Mouse (Mus musculus): ENCODE measurements around the gene Olfm2. TPM values are rescaled to one million over a fixed set of nuclear protein-coding genes. Genes with fewer than 3 reads are reported as not detected.

Olfm2 gene
- polyA plus RNA-seq, 1 experiment: 0.09 TPM

DNA sequence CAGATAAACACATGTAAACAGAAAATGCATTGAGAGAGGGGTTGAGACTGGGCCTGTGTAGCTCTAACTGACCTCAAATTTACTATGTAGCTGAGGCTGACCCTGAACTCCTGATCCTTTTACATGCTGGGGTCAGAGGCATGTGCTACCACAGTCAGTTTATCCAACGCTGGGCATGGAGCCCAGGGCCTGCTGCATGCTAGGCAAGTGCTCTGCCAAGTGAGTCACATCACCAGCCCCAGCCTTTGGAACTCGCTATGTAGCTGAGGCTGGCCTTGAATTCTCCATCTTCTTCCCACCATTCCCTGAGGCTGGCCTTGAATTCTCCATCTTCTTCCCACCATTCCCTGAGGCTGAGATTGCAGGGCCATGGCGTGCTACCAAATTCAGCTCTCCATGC lies 35.7 kb downstream of the Olfm2 start:
- H3K27me3 ChIP-seq (ENCODE audit: control insufficient read depth, insufficient read depth, insufficient read length): peaks cover 10% of the 10 kb centered on the region
- H3K36me3 ChIP-seq (ENCODE audit: control insufficient read depth, insufficient read depth): no peaks in the 10 kb centered on the region
- no peak overlapping the region for H3ac ChIP-seq (ENCODE audit: control insufficient read depth, insufficient read length, low read depth)
- no peaks in the 10 kb centered on the region for H3K79me3 ChIP-seq (ENCODE audit: low read depth)
- H3K4me3 ChIP-seq (ENCODE audit: insufficient read depth, poor library complexity, severe bottlenecking): no peak overlapping the region
- TF ChIP-seq CEBPB (IDR thresholded peaks at IDR 0.05; ENCODE audit: low read depth) (no peak), MAX (IDR thresholded peaks at IDR 0.05) (no peak), MYOD1 (IDR thresholded peaks at IDR 0.05; ENCODE audit: control insufficient read depth, insufficient read length, low read depth) (no peak), CTCF (IDR thresholded peaks at IDR 0.05; ENCODE audit: control insufficient read depth, insufficient read depth, insufficient read length) (no peak), FOSL1 (IDR thresholded peaks at IDR 0.05; ENCODE audit: insufficient read depth, low read length, poor library complexity, severe bottlenecking) (no peak), USF1 (IDR thresholded peaks at IDR 0.05; ENCODE audit: low read depth) (no peak), MYOG (IDR thresholded peaks at IDR 0.05; ENCODE audit: control insufficient read depth, extremely low read depth, insufficient read length) (no peak)
- no peaks in the 10 kb centered on the region for H3K79me2 ChIP-seq (ENCODE audit: control insufficient read depth, insufficient read depth)

- no peak for TF ChIP-seq MYOG (IDR thresholded peaks at IDR 0.05; ENCODE audit: control insufficient read depth, extremely low read depth, insufficient read length)
- Histone ChIP-seq H3K36me3 (ENCODE audit: control insufficient read depth, insufficient read depth) (no peaks in the 10 kb centered on the region), H3K4me3 (ENCODE audit: insufficient read depth, poor library complexity, severe bottlenecking) (no peak overlapping the region), H3K27me3 (ENCODE audit: control insufficient read depth, insufficient read depth, insufficient read length) (peaks cover 5% of the 10 kb centered on the region), H3K79me2 (ENCODE audit: control insufficient read depth, insufficient read depth) (no peaks in the 10 kb centered on the region), H3K79me3 (ENCODE audit: low read depth) (no peaks in the 10 kb centered on the region), H3ac (ENCODE audit: control insufficient read depth, insufficient read length, low read depth) (no peak overlapping the region)
Observed at GRCm38 (mm10) chr9:20705981-20706380, 40.2 kb downstream of the Olfm2 start.

- no peak overlapping the region for H3K4me3 ChIP-seq (ENCODE audit: insufficient read depth, poor library complexity, severe bottlenecking)
- no peaks in the 10 kb centered on the region for H3K79me2 ChIP-seq (ENCODE audit: control insufficient read depth, insufficient read depth)
- TF ChIP-seq CTCF (IDR thresholded peaks at IDR 0.05; ENCODE audit: control insufficient read depth, insufficient read depth, insufficient read length) (no peak), MYOG (IDR thresholded peaks at IDR 0.05; ENCODE audit: control insufficient read depth, extremely low read depth, insufficient read length) (no peak), MAX (IDR thresholded peaks at IDR 0.05) (no peak), MYOD1 (IDR thresholded peaks at IDR 0.05; ENCODE audit: control insufficient read depth, insufficient read length, low read depth) (no peak), FOSL1 (IDR thresholded peaks at IDR 0.05; ENCODE audit: insufficient read depth, low read length, poor library complexity, severe bottlenecking) (no peak), CEBPB (IDR thresholded peaks at IDR 0.05; ENCODE audit: low read depth) (no peak), USF1 (IDR thresholded peaks at IDR 0.05; ENCODE audit: low read depth) (no peak)
- H3K79me3 ChIP-seq (ENCODE audit: low read depth): no peaks in the 10 kb centered on the region
- no peak overlapping the region for H3ac ChIP-seq (ENCODE audit: control insufficient read depth, insufficient read length, low read depth)
- H3K36me3 ChIP-seq (ENCODE audit: control insufficient read depth, insufficient read depth): no peaks in the 10 kb centered on the region
- H3K27me3 ChIP-seq (ENCODE audit: control insufficient read depth, insufficient read depth, insufficient read length): peaks cover 5% of the 10 kb centered on the region
Observed at GRCm38 (mm10) chr9:20705420-20705819, 40.7 kb downstream of the Olfm2 start.

DNA sequence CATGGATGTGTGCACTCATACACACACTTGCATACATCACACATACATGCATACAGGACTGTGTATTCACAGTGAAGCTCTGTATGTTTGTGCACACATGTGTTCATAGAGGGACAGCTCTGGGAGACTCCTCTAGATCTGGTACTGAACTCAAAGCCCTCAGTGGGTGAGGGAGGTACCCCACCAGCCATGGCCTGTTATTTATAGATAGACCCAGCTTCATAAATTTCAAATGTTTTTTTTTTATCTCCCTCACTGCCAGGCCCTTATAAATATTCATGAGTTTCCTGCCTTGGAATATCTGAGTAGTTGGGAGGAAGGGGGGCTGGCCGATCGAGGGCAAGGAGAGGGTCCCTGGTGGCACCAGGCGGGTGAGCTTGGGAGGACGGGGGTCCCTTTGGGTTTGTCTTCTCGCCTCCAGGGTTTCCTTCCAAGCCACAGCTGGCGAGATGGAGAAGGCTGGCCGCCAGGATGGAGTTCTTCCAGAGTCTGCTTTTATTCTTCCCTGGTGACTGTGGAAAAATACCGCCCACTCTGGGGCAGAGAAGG lies 42.2 kb downstream of the Olfm2 start:
- H3ac ChIP-seq (ENCODE audit: control insufficient read depth, insufficient read length, low read depth): no peak overlapping the region
- H3K27me3 ChIP-seq (ENCODE audit: control insufficient read depth, insufficient read depth, insufficient read length): peaks cover 5% of the 10 kb centered on the region
- no peaks in the 10 kb centered on the region for H3K79me3 ChIP-seq (ENCODE audit: low read depth)
- no peak overlapping the region for H3K4me3 ChIP-seq (ENCODE audit: insufficient read depth, poor library complexity, severe bottlenecking)
- H3K36me3 ChIP-seq (ENCODE audit: control insufficient read depth, insufficient read depth): no peaks in the 10 kb centered on the region
- H3K79me2 ChIP-seq (ENCODE audit: control insufficient read depth, insufficient read depth): no peaks in the 10 kb centered on the region
- TF ChIP-seq USF1 (IDR thresholded peaks at IDR 0.05; ENCODE audit: low read depth) (no peak), MYOD1 (IDR thresholded peaks at IDR 0.05; ENCODE audit: control insufficient read depth, insufficient read length, low read depth) (no peak), MAX (IDR thresholded peaks at IDR 0.05) (no peak)

DNA sequence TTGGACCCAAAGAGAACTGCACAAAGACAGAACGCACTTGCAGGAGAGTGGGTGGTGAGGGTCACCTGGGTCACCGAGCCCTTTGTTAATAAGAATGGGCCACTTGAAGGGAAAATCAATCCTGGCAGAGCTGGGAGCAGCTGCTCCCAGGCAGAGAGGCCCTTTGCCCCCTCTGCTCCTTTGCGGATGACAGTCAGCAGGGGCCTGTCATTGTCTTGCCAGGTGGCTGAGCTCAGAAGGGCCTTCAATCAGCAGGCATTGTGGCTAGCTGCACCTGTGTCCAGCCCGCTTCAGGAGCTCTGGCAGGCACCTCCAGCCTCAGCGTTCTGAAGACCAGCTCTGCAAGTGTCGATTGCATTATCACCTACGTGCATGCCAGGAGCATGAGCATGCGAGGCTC lies 48.7 kb downstream of the Olfm2 start:
- TF ChIP-seq MAX (IDR thresholded peaks at IDR 0.05): no peak
- TF ChIP-seq CEBPB (IDR thresholded peaks at IDR 0.05; ENCODE audit: low read depth): no peak
- TF ChIP-seq MYOD1 (IDR thresholded peaks at IDR 0.05; ENCODE audit: control insufficient read depth, insufficient read length, low read depth): no peak
- TF ChIP-seq MYOG (IDR thresholded peaks at IDR 0.05; ENCODE audit: control insufficient read depth, extremely low read depth, insufficient read length): no peak
- TF ChIP-seq FOSL1 (IDR thresholded peaks at IDR 0.05; ENCODE audit: insufficient read depth, low read length, poor library complexity, severe bottlenecking): no peak
- no peak for TF ChIP-seq CTCF (IDR thresholded peaks at IDR 0.05; ENCODE audit: control insufficient read depth, insufficient read depth, insufficient read length)
- no peak for TF ChIP-seq USF1 (IDR thresholded peaks at IDR 0.05; ENCODE audit: low read depth)
- H3K36me3 ChIP-seq (ENCODE audit: control insufficient read depth, insufficient read depth): no peaks in the 10 kb centered on the region
- H3K27me3 ChIP-seq (ENCODE audit: control insufficient read depth, insufficient read depth, insufficient read length): peaks cover 47% of the 10 kb centered on the region
- H3K79me3 ChIP-seq (ENCODE audit: low read depth): no peaks in the 10 kb centered on the region
- no peak overlapping the region for H3K4me3 ChIP-seq (ENCODE audit: insufficient read depth, poor library complexity, severe bottlenecking)
- no peak overlapping the region for H3ac ChIP-seq (ENCODE audit: control insufficient read depth, insufficient read length, low read depth)
- no peaks in the 10 kb centered on the region for H3K79me2 ChIP-seq (ENCODE audit: control insufficient read depth, insufficient read depth)

- TF ChIP-seq CEBPB (IDR thresholded peaks at IDR 0.05; ENCODE audit: low read depth): no peak
- TF ChIP-seq MAX (IDR thresholded peaks at IDR 0.05): no peak
- TF ChIP-seq FOSL1 (IDR thresholded peaks at IDR 0.05; ENCODE audit: insufficient read depth, low read length, poor library complexity, severe bottlenecking): no peak
- no peak for TF ChIP-seq MYOG (IDR thresholded peaks at IDR 0.05; ENCODE audit: control insufficient read depth, extremely low read depth, insufficient read length)
- no peak for TF ChIP-seq MYOD1 (IDR thresholded peaks at IDR 0.05; ENCODE audit: control insufficient read depth, insufficient read length, low read depth)
- TF ChIP-seq CTCF (IDR thresholded peaks at IDR 0.05; ENCODE audit: control insufficient read depth, insufficient read depth, insufficient read length): no peak
- no peak for TF ChIP-seq USF1 (IDR thresholded peaks at IDR 0.05; ENCODE audit: low read depth)
- peaks cover 56% of the 10 kb centered on the region for H3K27me3 ChIP-seq (ENCODE audit: control insufficient read depth, insufficient read depth, insufficient read length)
Observed at GRCm38 (mm10) chr9:20696107-20696712, 49.9 kb downstream of the Olfm2 start.

More at GRCm38 (mm10) chr9:20696107-20696712, 49.9 kb downstream of the Olfm2 start:
- Histone ChIP-seq H3K4me3 (ENCODE audit: insufficient read depth, poor library complexity, severe bottlenecking) (no peak overlapping the region), H3K79me3 (ENCODE audit: low read depth) (no peaks in the 10 kb centered on the region), H3K79me2 (ENCODE audit: control insufficient read depth, insufficient read depth) (no peaks in the 10 kb centered on the region), H3K36me3 (ENCODE audit: control insufficient read depth, insufficient read depth) (no peaks in the 10 kb centered on the region), H3ac (ENCODE audit: control insufficient read depth, insufficient read length, low read depth) (no peak overlapping the region)

Measured in C2C12 (cell line).